Mouse (Mus musculus) heart, adult 2 months (tissue): ENCODE data around the gene Mum1. TPM values are rescaled to one million over a fixed set of nuclear protein-coding genes. Genes with fewer than 3 reads are reported as not detected.
A peak's percentile ranks its signal among the peaks of the same experiment; 100 is the strongest.

Experiments
- DNase-seq, 2 experiments: peaks; one replicate each; pipeline ENCODE4 v3.0.0; 2021
- H3K27ac ChIP-seq: fragments of 200-600 bp; 2 replicates; pipeline ENCODE4 v1.8.1; 2022
- H3K27me3 ChIP-seq: fragments of 200-500 bp; 2 replicates; pipeline ENCODE4 v1.6.1; 2012; ENCODE audit warnings: mild to moderate bottlenecking, low read length, inconsistent platforms, mixed read lengths; ENCODE audit not compliant: control insufficient read depth, insufficient read depth
- H3K36me3 ChIP-seq: fragments of 200-500 bp; 2 replicates; pipeline ENCODE4 v1.6.1; 2012; ENCODE audit warnings: low read length, inconsistent platforms; ENCODE audit not compliant: control insufficient read depth, insufficient read depth
- H3K4me1 ChIP-seq: fragments of 200-500 bp; 2 replicates; pipeline ENCODE4 v1.6.1; 2011; ENCODE audit warnings: low read length; ENCODE audit not compliant: control insufficient read depth, insufficient read depth
- H3K4me3 ChIP-seq: fragments of 200-600 bp; 2 replicates; pipeline ENCODE4 v1.8.1; 2022
- H3K79me2 ChIP-seq: fragments of 200-500 bp; replicated peaks from 2 replicates; pipeline ENCODE4 v1.6.1; 2012; ENCODE audit warnings: mild to moderate bottlenecking, inconsistent platforms, low read length, moderate library complexity, mixed read lengths; ENCODE audit not compliant: control insufficient read depth, insufficient read depth
- H3K9ac ChIP-seq: fragments of 200-500 bp; 2 replicates; pipeline ENCODE4 v1.6.1; 2012; ENCODE audit warnings: low read depth, mild to moderate bottlenecking, control low read depth, inconsistent platforms, low read length, mixed read lengths
- CTCF ChIP-seq: fragments of 200-600 bp; IDR thresholded peaks from 2 replicates; pipeline ENCODE4 v1.8.1; 2022; ENCODE audit warnings: antibody characterized with exemption, mild to moderate bottlenecking, moderate library complexity
- EP300 ChIP-seq: fragments of 200-500 bp; IDR thresholded peaks from 2 replicates; pipeline ENCODE4 v1.6.1; 2011; ENCODE audit warnings: low read depth, low read length, control low read depth; ENCODE audit not compliant: insufficient read depth
- POLR2A ChIP-seq: fragments of 200-500 bp; IDR thresholded peaks from 2 replicates; pipeline ENCODE4 v1.6.1; 2011; ENCODE audit warnings: mild to moderate bottlenecking, low read depth, low read length, control low read depth; ENCODE audit not compliant: insufficient read depth
- WGBS: fragments of 180-500 bp; shearing (Covaris S2); methylation state at CpG from one replicate; pipeline ENCODE4 v1.1.7; 2018; 5-methylcytosine and 5-hydroxymethylcytosine counted together
- intact Hi-C: fragments of 180-260 bp; cut with DNase I; formaldehyde crosslinking; loops from one replicate; pipeline ENCODE4 v1.15.1; 2025
- polyA plus RNA-seq: library from polyadenylated mRNA; depleted of rRNA; stranded (reverse); fragments of >200 nt; gene quantifications from 2 replicates; pipeline ENCODE4 v1.2.3, GENCODE M21; 2012
- total RNA-seq, 2 experiments: library from RNA; stranded (reverse); gene quantifications; 2 replicates each; pipeline ENCODE4 v1.2.3; 2021

Gene Mum1
- total and polyA plus RNA-seq, 3 experiments, result 11.1 to 19.4 (median 11.8) TPM

DNA sequence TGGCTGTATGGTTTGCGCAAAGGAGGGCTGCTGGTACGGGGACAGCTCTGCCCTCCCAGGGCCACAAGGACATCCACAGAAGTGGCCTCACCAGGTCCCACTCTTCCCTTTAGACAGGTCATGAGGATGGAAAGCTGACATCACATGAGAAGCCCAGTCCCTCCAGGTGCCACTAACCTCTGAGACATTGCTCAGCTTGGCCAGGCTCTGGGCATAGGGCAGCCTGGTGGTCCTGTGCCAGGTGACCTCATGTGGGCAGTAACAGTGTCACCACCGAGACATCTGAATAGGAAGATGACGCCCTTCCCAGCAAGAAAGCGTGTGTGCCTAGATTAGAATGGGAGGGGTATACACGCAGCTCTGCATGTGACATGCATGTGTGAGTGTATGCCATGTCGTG is 43.7 kb upstream of the Mum1 start:
- no peaks in the 10 kb centered on the region for H3K79me2 ChIP-seq
- 0 out of 2 replicates have a peak, but pooled peaks cover 1% of the 10 kb centered on the region for H3K27me3 ChIP-seq
- no peaks in the 10 kb centered on the region for H3K4me1 ChIP-seq
- H3K27ac ChIP-seq, result no peak overlapping the region
- no peak for TF ChIP-seq EP300
- TF ChIP-seq CTCF, result no peak
- TF ChIP-seq POLR2A, result no peak
- intact Hi-C loops, result no loop called here
- H3K9ac ChIP-seq, result no peak overlapping the region
- DNase-seq, result no peak
- WGBS, result 88% methylated on average over 7 of the region's 7 CpGs
- H3K4me3 ChIP-seq, result no peak overlapping the region
- no peaks in the 10 kb centered on the region for H3K36me3 ChIP-seq

DNA sequence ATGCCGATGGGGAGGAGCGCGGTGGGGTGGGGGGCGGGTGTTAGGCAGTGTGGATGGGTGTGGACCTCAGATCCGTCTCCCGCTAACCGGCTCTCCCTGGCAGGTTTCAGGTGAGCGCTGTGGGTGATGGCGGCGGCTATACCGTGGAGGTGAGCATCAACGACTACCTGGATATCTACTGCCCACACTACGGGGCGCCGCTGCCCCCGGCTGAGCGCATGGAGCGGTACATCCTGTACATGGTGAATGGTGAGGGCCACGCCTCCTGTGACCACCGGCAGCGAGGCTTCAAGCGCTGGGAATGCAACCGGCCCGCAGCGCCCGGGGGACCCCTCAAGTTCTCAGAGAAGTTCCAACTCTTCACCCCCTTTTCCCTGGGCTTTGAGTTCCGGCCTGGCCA is 39.6 kb upstream of the Mum1 start:
- TF ChIP-seq POLR2A (no peak), EP300 (no peak), CTCF (no peak)
- 0 out of 2 replicates have a peak, but pooled peaks cover 1% of the 10 kb centered on the region for H3K27me3 ChIP-seq
- intact Hi-C loops, result no loop called here

DNA sequence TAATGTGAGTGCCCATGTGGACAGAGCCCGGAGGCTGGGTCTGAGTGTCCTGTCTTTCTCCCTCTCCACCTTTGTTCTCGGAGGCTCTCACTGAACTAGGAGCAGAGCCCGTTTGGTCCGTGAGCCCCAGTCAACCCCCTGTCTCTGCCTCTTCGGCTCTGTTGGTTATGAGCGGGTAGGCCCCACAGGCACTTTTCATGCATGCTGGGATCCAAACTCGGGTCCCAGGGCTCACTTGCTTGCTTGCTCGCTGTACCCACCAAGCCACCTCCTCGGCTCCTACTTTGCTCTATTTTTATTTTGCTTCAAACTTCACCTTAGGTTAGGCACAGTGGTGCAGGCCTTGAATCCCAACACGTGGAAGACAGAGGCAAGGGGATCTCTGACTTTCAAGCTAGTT is 38.5 kb upstream of the Mum1 start:
- Histone ChIP-seq H3K36me3 (no peaks in the 10 kb centered on the region), H3K4me3 (no peak overlapping the region), H3K9ac (no peak overlapping the region), H3K79me2 (no peaks in the 10 kb centered on the region), H3K27me3 (0 out of 2 replicates have a peak, but pooled peaks cover 1% of the 10 kb centered on the region), H3K27ac (no peak overlapping the region), H3K4me1 (no peaks in the 10 kb centered on the region)
- DNase-seq, result no peak
- 94% methylated on average over 10 of the region's 10 CpGs for WGBS
- TF ChIP-seq EP300, result no peak
- intact Hi-C loops, result no loop called here

More for the DNA sequence above, 39.6 kb upstream of the Mum1 start:
- 50% methylated on average over 27 of the region's 27 CpGs for WGBS
- Histone ChIP-seq H3K4me3 (no peak overlapping the region), H3K79me2 (no peaks in the 10 kb centered on the region), H3K4me1 (no peaks in the 10 kb centered on the region), H3K27ac (no peak overlapping the region), H3K36me3 (no peaks in the 10 kb centered on the region), H3K9ac (no peak overlapping the region)
- DNase-seq, result no peak

DNA sequence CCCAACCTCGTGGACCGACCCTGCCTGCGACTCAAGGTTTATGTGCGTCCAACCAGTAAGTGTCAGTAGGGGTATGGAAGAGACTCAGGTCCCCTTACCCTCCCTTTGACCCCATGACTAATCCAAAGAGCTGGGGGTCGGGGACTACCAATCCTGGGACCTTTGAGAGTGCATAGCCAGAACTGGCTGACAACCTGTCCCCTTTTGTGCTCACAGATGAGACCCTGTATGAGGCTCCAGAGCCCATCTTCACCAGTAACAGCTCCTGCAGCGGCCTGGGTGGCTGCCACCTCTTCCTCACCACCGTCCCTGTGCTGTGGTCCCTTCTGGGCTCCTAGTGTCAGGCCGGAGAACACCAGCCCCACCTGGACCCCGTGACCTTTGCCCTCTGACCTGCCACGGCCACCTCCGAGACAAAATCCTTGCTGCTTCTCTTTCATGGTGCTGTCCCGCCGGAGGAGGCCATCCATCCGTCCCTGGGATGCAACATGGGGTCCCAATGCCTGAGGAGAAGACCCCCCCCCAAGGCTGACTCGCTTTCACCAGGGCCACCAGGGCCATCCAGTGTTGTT is 37.7 kb upstream of the Mum1 start:
- H3K27ac ChIP-seq, result no peak overlapping the region
- H3K36me3 ChIP-seq, result no peaks in the 10 kb centered on the region
- TF ChIP-seq EP300 (no peak), POLR2A (no peak), CTCF (no peak)
- H3K4me1 ChIP-seq, result no peaks in the 10 kb centered on the region
- H3K9ac ChIP-seq, result no peak overlapping the region
- intact Hi-C loops, result no loop called here
- 87% methylated on average over 15 of the region's 15 CpGs for WGBS
- H3K27me3 ChIP-seq, result 0 out of 2 replicates have a peak, but pooled peaks cover 1% of the 10 kb centered on the region
- no peak overlapping the region for H3K4me3 ChIP-seq
- DNase-seq, result no peak
- no peaks in the 10 kb centered on the region for H3K79me2 ChIP-seq

DNA sequence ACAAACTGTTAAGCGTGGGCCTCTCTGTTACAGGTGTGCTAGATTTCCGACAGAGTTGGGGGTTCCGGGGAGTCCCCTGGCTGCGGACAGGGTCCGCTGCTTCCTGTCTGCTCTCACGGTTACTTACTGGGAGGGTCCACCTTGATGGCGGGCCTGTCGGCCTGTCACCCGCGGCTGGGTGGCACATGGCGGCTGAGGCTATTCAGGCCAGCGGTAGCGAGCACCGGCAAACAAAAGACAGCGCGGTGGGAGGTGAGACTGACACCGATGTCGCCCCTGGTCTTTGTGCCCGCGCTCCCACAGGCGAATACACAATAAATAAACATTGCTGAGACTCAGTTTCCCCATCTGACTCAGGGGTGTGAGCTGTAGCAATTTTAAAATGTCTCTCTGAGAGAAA is 36.2 kb upstream of the Mum1 start:
- H3K9ac ChIP-seq, result no peak overlapping the region
- H3K36me3 ChIP-seq, result no peaks in the 10 kb centered on the region
- H3K27me3 ChIP-seq, result 0 out of 2 replicates have a peak, but pooled peaks cover 1% of the 10 kb centered on the region
- WGBS, result 12% methylated on average over 21 of the region's 21 CpGs
- no peak for DNase-seq
- H3K4me1 ChIP-seq, result no peaks in the 10 kb centered on the region
- H3K4me3 ChIP-seq, result peak overlapping the region; percentile 44
- no peaks in the 10 kb centered on the region for H3K79me2 ChIP-seq
- TF ChIP-seq POLR2A, result no peak
- no peak for TF ChIP-seq CTCF
- no peak for TF ChIP-seq EP300
- intact Hi-C loops, result no loop called here
- no peak overlapping the region for H3K27ac ChIP-seq

DNA sequence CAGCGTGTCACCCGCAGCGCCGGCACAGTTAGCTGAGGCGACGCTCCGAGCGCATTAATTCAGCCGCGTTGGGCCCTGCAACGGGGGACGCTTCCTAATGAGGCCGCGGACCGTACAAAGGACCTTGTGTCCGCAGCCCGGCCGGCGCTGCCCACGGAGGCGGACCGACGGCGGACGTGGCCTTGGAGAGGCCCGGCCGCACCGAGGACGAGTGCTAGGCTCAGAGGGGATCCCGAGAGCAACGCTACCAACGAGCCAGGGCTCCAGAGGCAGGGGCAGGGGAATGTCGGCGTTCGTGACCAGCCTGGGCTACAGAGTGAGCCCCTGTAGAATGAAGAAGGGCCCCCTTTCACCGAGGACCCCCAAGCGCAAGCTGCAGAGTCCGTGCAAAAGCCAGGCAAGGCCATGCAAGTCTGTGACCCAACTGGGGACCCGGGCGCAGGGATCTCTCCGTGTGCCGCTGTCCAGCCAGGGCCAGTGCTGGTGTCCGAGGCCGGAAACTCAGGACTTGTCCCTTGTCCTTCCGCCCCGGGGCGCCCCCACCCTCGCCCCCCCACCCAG is 35.7 kb upstream of the Mum1 start:
- no peak overlapping the region for H3K27ac ChIP-seq
- peak overlapping the region; percentile 44 for H3K4me3 ChIP-seq
- 0 out of 2 replicates have a peak, but pooled peaks cover 1% of the 10 kb centered on the region for H3K27me3 ChIP-seq
- H3K4me1 ChIP-seq, result no peaks in the 10 kb centered on the region
- H3K9ac ChIP-seq, result peak overlapping the region; percentile 53
- no peaks in the 10 kb centered on the region for H3K36me3 ChIP-seq
- peak in 1 of 2 experiments; percentile 58 for DNase-seq
- intact Hi-C loops, result no loop called here
- WGBS, result under 1% methylated on average over 48 of the region's 48 CpGs
- TF ChIP-seq CTCF (no peak), EP300 (no peak), POLR2A (no peak)
- no peaks in the 10 kb centered on the region for H3K79me2 ChIP-seq
